Mouse (Mus musculus) embryonic fibroblast, embryonic 13.5 days (primary cell): Measurements from ENCODE around the gene Msx2.

Source experiments
- CTCF ChIP-seq: IDR thresholded peaks from 2 replicates; pipeline ENCODE4 v1.5.1; 2011; ENCODE audit warnings: mild to moderate bottlenecking, control low read depth, low read length, moderate library complexity, borderline replicate concordance; ENCODE audit not compliant: insufficient read depth
- POLR2A ChIP-seq: IDR thresholded peaks from 2 replicates; pipeline ENCODE4 v1.6.1; 2011; ENCODE audit warnings: low read depth, mild to moderate bottlenecking, control low read depth, low read length, moderate library complexity

DNA sequence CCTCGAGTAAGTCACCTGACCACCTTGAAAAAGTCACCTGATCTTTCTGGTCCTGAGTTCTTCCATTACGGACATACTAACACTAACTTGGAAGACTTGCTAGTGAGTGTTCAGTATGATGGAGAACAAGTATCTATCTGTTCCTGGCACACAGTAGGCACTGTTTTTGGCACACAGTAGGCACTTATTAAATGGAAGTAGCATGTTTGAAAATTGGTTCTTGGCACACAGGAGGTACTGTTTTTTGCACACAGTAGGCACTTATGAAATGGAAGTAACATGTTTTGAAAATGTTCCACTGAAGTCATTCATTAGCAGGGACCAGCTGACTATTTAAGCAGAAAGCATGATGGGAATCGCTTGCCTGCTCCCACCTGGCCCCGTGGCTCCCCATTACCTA is 13.6 kb upstream of the Msx2 start:
- TF ChIP-seq CTCF (no peak), POLR2A (no peak)
